Mouse (Mus musculus) MEL (cell line): ENCODE measurements around the gene Tmc6. TPM values are rescaled to one million over a fixed set of nuclear protein-coding genes. Genes with fewer than 3 reads are reported as not detected.

ENCODE experiments used
- DNase-seq: peaks from one replicate; pipeline ENCODE4 v3.0.0; 2011; ENCODE audit warnings: low read depth, low spot score
- H3K27ac ChIP-seq: 2 replicates; pipeline ENCODE4 v1.5.1; 2012; ENCODE audit warnings: low read depth, mild to moderate bottlenecking, control low read depth, low read length, moderate library complexity; ENCODE audit not compliant: control insufficient read depth
- H3K27me3 ChIP-seq, 2 experiments: fragments of 150-350 bp in 1 of 2; sonication (generic) in 1 of 2; 2 replicates each; pipeline ENCODE4 v1.6.1; 2012; ENCODE audit warnings: low read length in 2 of 2, mild to moderate bottlenecking in 2 of 2, improper control_type of control experiment in 1 of 2, moderate library complexity in 1 of 2; ENCODE audit not compliant: insufficient read depth in 2 of 2, control insufficient read depth in 1 of 2
- H3K36me3 ChIP-seq, 2 experiments: 2 replicates each; pipeline ENCODE4 v1.6.1; 2012 to 2014; ENCODE audit warnings: low read length in 2 of 2, improper control_type of control experiment in 1 of 2, inconsistent platforms in 1 of 2, mild to moderate bottlenecking in 1 of 2; ENCODE audit not compliant: insufficient read depth in 2 of 2, control insufficient read depth in 1 of 2
- H3K4me1 ChIP-seq, 2 experiments: fragments of 150-350 bp in 1 of 2; sonication (generic) in 1 of 2; 2 replicates each; pipeline ENCODE4 v1.6.1; 2012; ENCODE audit warnings: low read length in 2 of 2, improper control_type of control experiment in 1 of 2, mild to moderate bottlenecking in 1 of 2; ENCODE audit not compliant: insufficient read depth in 2 of 2, control insufficient read depth in 1 of 2
- H3K4me3 ChIP-seq, 2 experiments: fragments of 150-350 bp in 1 of 2; sonication (generic) in 1 of 2; 2 replicates each; pipeline ENCODE4 v1.5.1; 2012; ENCODE audit warnings: low read depth in 2 of 2, low read length in 2 of 2, mild to moderate bottlenecking in 2 of 2, moderate library complexity in 2 of 2, control low read depth in 1 of 2, improper control_type of control experiment in 1 of 2; ENCODE audit not compliant: control insufficient read depth in 1 of 2, insufficient read depth in 1 of 2
- H3K79me2 ChIP-seq: 2 replicates; pipeline ENCODE4 v1.6.1; 2012; ENCODE audit warnings: mild to moderate bottlenecking, low read length, moderate library complexity; ENCODE audit not compliant: control insufficient read depth, poor library complexity, insufficient read depth
- H3K9ac ChIP-seq: 2 replicates; pipeline ENCODE4 v1.6.1; 2012; ENCODE audit warnings: low read depth, mild to moderate bottlenecking, control low read depth, low read length, moderate library complexity; ENCODE audit not compliant: control insufficient read depth, poor library complexity, severe bottlenecking
- H3K9me3 ChIP-seq: fragments of 150-350 bp; sonication (generic); replicated peaks from 2 replicates; pipeline ENCODE4 v1.6.1; 2012; ENCODE audit warnings: mild to moderate bottlenecking, low read length, improper control_type of control experiment, moderate library complexity; ENCODE audit not compliant: insufficient read depth
- CHD1 ChIP-seq: IDR thresholded peaks from 2 replicates; pipeline ENCODE4 v1.6.1; 2012; ENCODE audit warnings: low read depth, mild to moderate bottlenecking, inconsistent platforms, low read length, improper control_type of control experiment
- CHD2 ChIP-seq: IDR thresholded peaks from 2 replicates; pipeline ENCODE4 v1.6.1; 2011; ENCODE audit warnings: low read length, improper control_type of control experiment
- CTCF ChIP-seq, 3 experiments: IDR thresholded peaks in 2 of 3; conservative IDR thresholded peaks in 1 of 3; 2 replicates each; pipeline ENCODE4 v1.5.1; 2011 to 2012; ENCODE audit warnings: low read length in 3 of 3, low read depth in 2 of 3, mild to moderate bottlenecking in 2 of 3, improper control_type of control experiment in 1 of 3, inconsistent platforms in 1 of 3, mixed read lengths in 1 of 3, moderate library complexity in 1 of 3; ENCODE audit not compliant: control insufficient read depth in 1 of 3, insufficient read depth in 1 of 3, poor library complexity in 1 of 3, severe bottlenecking in 1 of 3
- ELF1 ChIP-seq: IDR thresholded peaks from 2 replicates; pipeline ENCODE4 v1.6.1; 2014; ENCODE audit warnings: low read depth, mild to moderate bottlenecking, inconsistent platforms, low read length, improper control_type of control experiment, moderate library complexity
- ETS1 ChIP-seq: IDR thresholded peaks from 2 replicates; pipeline ENCODE4 v1.6.1; 2012; ENCODE audit warnings: low read depth, mild to moderate bottlenecking, inconsistent platforms, low read length, improper control_type of control experiment, moderate library complexity
- GABPA ChIP-seq: IDR thresholded peaks from 2 replicates; pipeline ENCODE4 v1.6.1; 2012; ENCODE audit warnings: low read depth, mild to moderate bottlenecking, inconsistent platforms, low read length, improper control_type of control experiment, moderate library complexity
- GATA1 ChIP-seq: IDR thresholded peaks from 2 replicates; pipeline ENCODE4 v1.6.1; 2011; ENCODE audit warnings: low read depth, low read length, improper control_type of control experiment
- HCFC1 ChIP-seq: IDR thresholded peaks from 2 replicates; pipeline ENCODE4 v1.6.1; 2012; ENCODE audit warnings: low read depth, mild to moderate bottlenecking, inconsistent platforms, low read length, improper control_type of control experiment, moderate library complexity
- JUND ChIP-seq: IDR thresholded peaks from 2 replicates; pipeline ENCODE4 v1.6.1; 2011; ENCODE audit warnings: low read depth, mild to moderate bottlenecking, improper control_type of control experiment, low read length
- KAT2A ChIP-seq: conservative IDR thresholded peaks from 2 replicates; pipeline ENCODE4 v1.6.1; 2012; ENCODE audit warnings: low read depth, low read length, improper control_type of control experiment, inconsistent platforms
- MAX ChIP-seq: IDR thresholded peaks from 2 replicates; pipeline ENCODE4 v1.6.1; 2011; ENCODE audit warnings: low read length, improper control_type of control experiment
- MAZ ChIP-seq: IDR thresholded peaks from 2 replicates; pipeline ENCODE4 v1.6.1; 2012; ENCODE audit warnings: low read depth, mild to moderate bottlenecking, inconsistent platforms, low read length, improper control_type of control experiment
- MXI1 ChIP-seq: IDR thresholded peaks from 2 replicates; pipeline ENCODE4 v1.6.1; 2011; ENCODE audit warnings: mild to moderate bottlenecking, low read depth, low read length, improper control_type of control experiment
- MYB ChIP-seq: IDR thresholded peaks from 2 replicates; pipeline ENCODE4 v1.6.1; 2011; ENCODE audit warnings: mild to moderate bottlenecking, low read depth, low read length, improper control_type of control experiment
- MYC ChIP-seq: IDR thresholded peaks from 2 replicates; pipeline ENCODE4 v1.6.1; 2011; ENCODE audit warnings: low read depth, mild to moderate bottlenecking, low read length, improper control_type of control experiment, moderate library complexity
- NRF1 ChIP-seq: IDR thresholded peaks from 2 replicates; pipeline ENCODE4 v1.6.1; 2014; ENCODE audit warnings: low read depth, mild to moderate bottlenecking, inconsistent platforms, low read length, improper control_type of control experiment, moderate library complexity; ENCODE audit not compliant: poor library complexity, insufficient read depth, severe bottlenecking
- POLR2AphosphoS2 ChIP-seq: IDR thresholded peaks from 2 replicates; pipeline ENCODE4 v1.6.1; 2011; ENCODE audit warnings: low read length, improper control_type of control experiment
- RAD21 ChIP-seq: IDR thresholded peaks from 2 replicates; pipeline ENCODE4 v1.6.1; 2011; ENCODE audit warnings: mild to moderate bottlenecking, low read depth, low read length, improper control_type of control experiment
- RCOR1 ChIP-seq: IDR thresholded peaks from 2 replicates; pipeline ENCODE4 v1.6.1; 2012; ENCODE audit warnings: low read depth, mild to moderate bottlenecking, inconsistent platforms, low read length, improper control_type of control experiment
- SIN3A ChIP-seq: IDR thresholded peaks from 2 replicates; pipeline ENCODE4 v1.6.1; 2012; ENCODE audit warnings: low read length, improper control_type of control experiment, inconsistent platforms
- SMC3 ChIP-seq: IDR thresholded peaks from 2 replicates; pipeline ENCODE4 v1.6.1; 2011; ENCODE audit warnings: low read depth, low read length, improper control_type of control experiment
- TBP ChIP-seq: IDR thresholded peaks from 2 replicates; pipeline ENCODE4 v1.8.0; 2011; ENCODE audit warnings: low read depth, low read length, improper control_type of control experiment
- TCF12 ChIP-seq: IDR thresholded peaks from 2 replicates; pipeline ENCODE4 v1.6.1; 2014; ENCODE audit warnings: low read depth, mild to moderate bottlenecking, inconsistent platforms, low read length, improper control_type of control experiment, moderate library complexity
- UBTF ChIP-seq: IDR thresholded peaks from 2 replicates; pipeline ENCODE4 v1.6.1; 2012; ENCODE audit warnings: low read depth, mild to moderate bottlenecking, inconsistent platforms, low read length, improper control_type of control experiment, moderate library complexity, borderline replicate concordance; ENCODE audit not compliant: insufficient read depth
- USF2 ChIP-seq, 2 experiments: IDR thresholded peaks; 2 replicates each; pipeline ENCODE4 v1.6.1; 2011 to 2012; ENCODE audit warnings: improper control_type of control experiment in 2 of 2, low read length in 2 of 2, borderline replicate concordance in 1 of 2, inconsistent platforms in 1 of 2, low read depth in 1 of 2, mild to moderate bottlenecking in 1 of 2; ENCODE audit not compliant: insufficient read depth in 1 of 2
- ZC3H11A ChIP-seq: IDR thresholded peaks from 2 replicates; pipeline ENCODE4 v1.6.1; 2012; ENCODE audit warnings: low read depth, mild to moderate bottlenecking, inconsistent platforms, low read length, improper control_type of control experiment
- ZMIZ1 ChIP-seq: IDR thresholded peaks from 2 replicates; pipeline ENCODE4 v1.6.1; 2012; ENCODE audit warnings: low read depth, mild to moderate bottlenecking, inconsistent platforms, low read length, improper control_type of control experiment, moderate library complexity
- ZNF384 ChIP-seq: IDR thresholded peaks from 2 replicates; pipeline ENCODE4 v1.6.1; 2012; ENCODE audit warnings: low read depth, mild to moderate bottlenecking, inconsistent platforms, low read length, improper control_type of control experiment
- polyA plus RNA-seq, 2 experiments: library from polyadenylated mRNA; stranded (reverse) in 1 of 2; unstranded in 1 of 2; fragments of >175 nt in 1 of 2; fragments of >200 nt in 1 of 2; gene quantifications; 2 replicates each; pipeline versions ENCODE4 v1.2.1 to v1.2.4; 2012; ENCODE audit warnings: low replicate concordance in 2 of 2, low read depth in 1 of 2; ENCODE audit not compliant: insufficient read length in 2 of 2, insufficient read depth in 1 of 2, missing spikeins in 1 of 2
- total RNA-seq: library from RNA; depleted of rRNA; stranded (reverse); fragments of 300-350 nt; gene quantifications from 2 replicates; pipeline ENCODE4 v1.2.3, GENCODE M21; 2012

Gene Tmc6
- total and polyA plus RNA-seq, 3 experiments = 48.8 to 61.2 TPM; not detected in 1

DNA sequence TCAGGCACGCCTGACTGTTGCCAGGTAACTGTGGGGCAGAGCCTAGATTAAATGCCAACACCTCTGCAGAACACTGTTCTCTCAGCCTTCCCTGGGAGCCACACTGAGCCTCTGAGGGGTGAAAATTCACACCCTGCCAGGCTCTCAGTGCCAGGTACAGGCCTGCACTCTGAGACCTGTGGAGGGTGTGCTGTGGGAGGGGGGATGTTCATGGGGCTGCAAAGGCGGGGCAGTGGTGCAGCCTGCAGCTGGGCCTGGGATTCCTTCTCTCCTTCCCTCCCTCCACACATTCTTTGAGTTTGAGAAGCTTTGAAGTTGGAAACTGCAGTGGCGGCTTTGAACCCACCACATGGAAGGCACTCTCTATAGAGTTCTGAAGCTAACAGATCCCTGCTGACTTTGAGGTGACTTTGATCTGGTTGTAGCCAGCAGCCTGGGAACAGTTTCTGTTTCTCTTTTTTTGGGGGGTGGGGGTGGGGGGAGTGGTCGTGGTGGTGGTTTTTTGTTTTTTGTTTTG is 12.1 kb upstream of the Tmc6 start:
- no peak overlapping the region for H3K4me3 ChIP-seq
- no peak for DNase-seq
- no peaks in the 10 kb centered on the region for H3K27me3 ChIP-seq
- H3K9ac ChIP-seq = no peak overlapping the region
- no peaks in the 10 kb centered on the region for H3K79me2 ChIP-seq
- TF ChIP-seq UBTF (no peak), TCF12 (no peak), POLR2AphosphoS2 (no peak), MAX (no peak), CHD2 (no peak), SIN3A (no peak), RAD21 (no peak), TBP (no peak), KAT2A (no peak), NRF1 (no peak), GATA1 (no peak), USF2 (IDR thresholded peaks at IDR 0.05; ENCODE audit: borderline replicate concordance in 1 of 2, insufficient read depth in 1 of 2, low read depth in 1 of 2, low read length in 2 of 2) (no peak), MYC (no peak), RCOR1 (no peak), JUND (no peak), ZMIZ1 (no peak), ZNF384 (no peak)
- peaks cover 0 to 17% of the 10 kb centered on the region in 2 experiments; a peak in 2 of 4 replicates for H3K36me3 ChIP-seq
- peaks cover 10 to 23% of the 10 kb centered on the region in 2 experiments for H3K4me1 ChIP-seq
- no peaks in the 10 kb centered on the region for H3K9me3 ChIP-seq
- H3K27ac ChIP-seq = no peak overlapping the region

DNA sequence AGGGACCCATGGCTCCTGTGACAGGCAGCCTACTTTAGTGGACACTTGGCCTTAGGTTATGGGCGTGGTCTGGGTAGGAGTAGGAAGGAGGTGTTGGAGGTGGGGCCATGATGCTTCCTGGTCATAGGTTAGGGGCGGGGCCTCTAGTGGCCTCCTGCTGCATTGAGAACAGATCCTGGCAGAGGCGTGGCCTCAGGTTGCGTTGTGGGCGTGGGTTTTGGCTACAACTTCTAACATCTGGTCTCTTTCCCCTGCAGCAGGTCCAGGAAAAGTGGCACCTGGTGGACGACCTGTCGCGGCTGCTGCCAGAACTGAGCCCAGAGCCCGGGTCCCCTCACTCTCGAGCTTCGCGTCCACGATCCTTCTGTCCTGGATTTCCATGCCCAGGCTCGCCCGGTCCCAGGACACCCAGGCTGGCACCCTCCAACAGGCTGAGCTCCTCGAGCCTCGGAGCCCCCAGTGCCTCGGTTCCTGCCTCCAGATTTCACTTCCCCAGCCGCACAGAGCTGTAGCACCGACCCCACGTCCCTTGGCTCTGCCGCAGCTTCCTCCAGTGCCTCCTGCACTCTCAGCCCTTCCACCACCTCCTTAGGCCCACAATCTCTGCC is 10.4 kb upstream of the Tmc6 start:
- Histone ChIP-seq H3K4me3 (no peak overlapping the region), H3K36me3 (peaks cover 0 to 5% of the 10 kb centered on the region in 2 experiments; a peak in 2 of 4 replicates), H3K79me2 (no peaks in the 10 kb centered on the region), H3K9ac (no peak overlapping the region), H3K9me3 (no peaks in the 10 kb centered on the region), H3K27ac (no peak overlapping the region), H3K27me3 (no peaks in the 10 kb centered on the region), H3K4me1 (peaks cover 2 to 6% of the 10 kb centered on the region in 2 experiments; a peak in 2 of 4 replicates)
- no peak for TF ChIP-seq KAT2A
- no peak for TF ChIP-seq POLR2AphosphoS2
- TF ChIP-seq TBP = no peak
- TF ChIP-seq ETS1 = no peak
- no peak for TF ChIP-seq CTCF (IDR thresholded peaks at IDR 0.05 in 2 of 3, conservative IDR thresholded peaks at IDR 0.05 in 1 of 3; ENCODE audit: control insufficient read depth in 1 of 3, insufficient read depth in 1 of 3, low read depth in 2 of 3, low read length in 3 of 3, poor library complexity in 1 of 3, severe bottlenecking in 1 of 3)
- no peak for TF ChIP-seq HCFC1
- no peak for TF ChIP-seq SIN3A
- no peak for TF ChIP-seq GABPA
- TF ChIP-seq SMC3 = no peak
- TF ChIP-seq CHD1 = no peak
- no peak for TF ChIP-seq USF2 (IDR thresholded peaks at IDR 0.05; ENCODE audit: borderline replicate concordance in 1 of 2, insufficient read depth in 1 of 2, low read depth in 1 of 2, low read length in 2 of 2)
- TF ChIP-seq MAZ = no peak
- TF ChIP-seq ZC3H11A = no peak
- no peak for TF ChIP-seq ELF1
- no peak for TF ChIP-seq MYC
- TF ChIP-seq MXI1 = no peak
- no peak for TF ChIP-seq MYB
- no peak for TF ChIP-seq CHD2
- no peak for DNase-seq
